8 mouse cellular contexts compared by ENCODE assay signal in genomic region chr14:88469361-88469760, GRCm38 (mm10). TPM values are rescaled to one million over a fixed set of nuclear protein-coding genes. Genes with fewer than 3 reads are reported as not detected.
DNase-seq lines count a peak whose midpoint lies in the region; ATAC-seq and TF ChIP-seq lines count a peak whose summit lies in the region.

No protein-coding gene starts in this region.

- H3K27ac ChIP-seq in embryonic fibroblast, embryonic 13.5 days (ENCODE audit: insufficient read depth, low read length), result no peak overlapping the region
- H3K27ac ChIP-seq in hindbrain, embryonic 15.5 days (replicated peaks), result no peak overlapping the region
- peak overlapping the region; percentile 24; the same call in 1 of the 2 replicates for H3K27ac ChIP-seq in midbrain, embryonic 15.5 days

- peak overlapping the region; percentile 22 for H3K4me3 ChIP-seq in embryonic fibroblast, embryonic 13.5 days (ENCODE audit: insufficient read depth, low read length)
- H3K4me3 ChIP-seq in hindbrain, embryonic 15.5 days, result peak overlapping the region; percentile 55
- H3K4me3 ChIP-seq in midbrain, embryonic 15.5 days, result peak overlapping the region; percentile 51

- no peaks in the 10 kb centered on the region for H3K9me3 ChIP-seq in hindbrain, embryonic 15.5 days
- no peaks in the 10 kb centered on the region for H3K9me3 ChIP-seq in midbrain, embryonic 15.5 days

- peak overlapping the region; percentile 27; the same call in 1 of the 2 replicates for H3K9ac ChIP-seq in hindbrain, embryonic 15.5 days
- H3K9ac ChIP-seq in midbrain, embryonic 15.5 days, result peak overlapping the region; percentile 43

- H3K36me3 ChIP-seq in hindbrain, embryonic 15.5 days, result no peaks in the 10 kb centered on the region
- no peaks in the 10 kb centered on the region for H3K36me3 ChIP-seq in midbrain, embryonic 15.5 days (replicated peaks)

- WGBS in hindbrain, embryonic 15.5 days, result 2% methylated on average over 18 of the region's 18 CpGs
- 2% methylated on average over 18 of the region's 18 CpGs for WGBS in midbrain, embryonic 15.5 days

- ATAC-seq in hindbrain, embryonic 15.5 days (ENCODE audit: low FRiP score, low read depth), result peak; percentile 51
- ATAC-seq in midbrain, embryonic 15.5 days (replicated peaks), result peak; percentile 64; the same call in 1 of the 2 replicates

- peak overlapping the region; percentile 94 for H3K4me2 ChIP-seq in hindbrain, embryonic 15.5 days
- peak overlapping the region; percentile 83 for H3K4me2 ChIP-seq in midbrain, embryonic 15.5 days

- H3K4me1 ChIP-seq in embryonic fibroblast, embryonic 13.5 days (ENCODE audit: control insufficient read depth, insufficient read depth, low read length), result no peaks in the 10 kb centered on the region
- peaks cover 20% of the 10 kb centered on the region for H3K4me1 ChIP-seq in hindbrain, embryonic 15.5 days (replicated peaks)
- peaks cover 22% of the 10 kb centered on the region for H3K4me1 ChIP-seq in midbrain, embryonic 15.5 days

- TF ChIP-seq POLR2A in embryonic fibroblast, embryonic 13.5 days (IDR thresholded peaks at IDR 0.05; ENCODE audit: low read depth, low read length), result no peak

- intact Hi-C loops in left cerebral cortex, postnatal 14 days (cut with DNase I), result loop anchor here (5.0 kb wide), 2 partner anchors 902 to 1007 kb away; no protein-coding TSS in a partner anchor

- TF ChIP-seq CTCF in embryonic fibroblast, embryonic 13.5 days (IDR thresholded peaks at IDR 0.05; ENCODE audit: borderline replicate concordance, insufficient read depth, low read length), result no peak

- DNase-seq in left cerebral cortex, postnatal 14 days (ENCODE audit: low spot score in 2 of 2), result peak; percentile 7 to 29
- no peak for DNase-seq in left cerebral cortex, adult 11 months (ENCODE audit: low spot score)
- no peak for DNase-seq in adrenal gland, adult 2 months
- DNase-seq in gastrocnemius, adult 8-10 months (ENCODE audit: low spot score in 2 of 2), result no peak
- no peak for DNase-seq in adrenal gland, adult (ENCODE audit: inconsistent age in 2 of 2, low spot score in 1 of 2)

- H3K27me3 ChIP-seq in hindbrain, embryonic 15.5 days, result 0 out of 2 replicates have a peak, but pooled peaks cover 3% of the 10 kb centered on the region
- no peaks in the 10 kb centered on the region for H3K27me3 ChIP-seq in midbrain, embryonic 15.5 days (replicated peaks)

RNA-seq across cellular contexts. Expression of gene Pcdh20, which starts 1.8 kb away (rescaled TPM):
- 10 to 100 TPM; 17.1 to 22.8 TPM for total RNA-seq in left cerebral cortex, postnatal 14 days (2021)
- 1.5 and 2.1 TPM in 2 replicates for polyA plus RNA-seq in embryonic fibroblast, embryonic 13.5 days (2011; ENCODE audit: insufficient read length, low read depth, missing spikeins)
- 4.7 and 5.0 TPM in 2 replicates for polyA plus RNA-seq in hindbrain, embryonic 15.5 days (2015; fragmentation: Nextera tagmentation; extraction: Ambion mirVana)
- polyA plus RNA-seq in midbrain, embryonic 15.5 days (2015; fragmentation: Nextera tagmentation; extraction: Ambion mirVana), result 6.1 and 7.1 TPM in 2 replicates
- total RNA-seq in adrenal gland, adult 2 months (2021), result under 1 TPM; 0.58 to 0.66 TPM
- polyA plus RNA-seq in adrenal gland, adult 2 months (2012; rRNA removed), result 0.06 TPM in 1 of 2 replicates, not detected in the other
- total RNA-seq in gastrocnemius, adult 8-10 months (2022), result under 1 TPM; 0.27 to 0.70 (median 0.44) TPM

Comparison
In these comparisons a context has a peak if more than half of its experiments do, and no peak if none do; other contexts are left out.
1. DNase-seq: peak in left cerebral cortex, postnatal 14 days (2 of 2); none in left cerebral cortex, adult 11 months (single experiment), adrenal gland, adult 2 months (single experiment), gastrocnemius, adult 8-10 months (0 of 2) and adrenal gland, adult (0 of 2).
2. Peak in every context shown above with its lines, with median percentiles within 50 percentile points of each other: H3K4me3 ChIP-seq.